Mouse (Mus musculus) central nervous system, embryonic 18 days (tissue): ENCODE data around the gene Gna11. TPM values are rescaled to one million over a fixed set of nuclear protein-coding genes. Genes with fewer than 3 reads are reported as not detected.

Experiments used
- polyA plus RNA-seq: library from polyadenylated mRNA; depleted of rRNA; stranded (reverse); fragments of >200 nt; gene quantifications from 2 replicates; pipeline ENCODE4 v1.2.3, GENCODE M21; 2012; rRNA removed

Gene Gna11
- 115 and 121 TPM in 2 replicates for polyA plus RNA-seq

GRCm38 (mm10) chr10:81545161-81545747 lies at the start of gene Gna11:
Gene Gna11 (minus strand): TSS chr10:81545190.

GRCm38 (mm10) chr10:81574081-81575056 lies 29.4 kb upstream of the Gna11 start, which contains the start of gene Tle2:
Gene Tle2 (plus strand): TSS chr10:81574561.

GRCm38 (mm10) chr10:81559163-81559626 lies 14.2 kb upstream of the Gna11 start, which contains the start of gene Aes:
Gene Aes (plus strand): TSS chr10:81559488.

GRCm38 (mm10) chr10:81524051-81524605 lies 20.9 kb downstream of the Gna11 start, which contains the start of gene Gna15:
Gene Gna15 (minus strand): TSS chr10:81524225.

GRCm38 (mm10) chr10:81500032-81500431 lies 45.0 kb downstream of the Gna11 start, which contains the start of gene S1pr4:
Gene S1pr4 (minus strand): TSS chr10:81500132.

GRCm38 (mm10) chr10:81496264-81496901 lies 48.6 kb downstream of the Gna11 start, which contains the start of gene Ncln:
Gene Ncln (minus strand): TSS chr10:81496392.

GRCm38 (mm10) chr10:81482533-81482889 lies 62.5 kb downstream of the Gna11 start, which contains the start of gene Celf5:
Gene Celf5 (minus strand): TSS chr10:81482709.

Other genes starting within 250 kb of the Gna11 start
- gene Cactin, start 224.1 kb downstream of the Gna11 start, polyA plus RNA-seq = 31.3 and 32.6 TPM in 2 replicates
- 2.9 and 3.2 TPM in 2 replicates for gene Tbxa2r, start 216.5 kb downstream of the Gna11 start, polyA plus RNA-seq
- gene Gipc3, start 201.9 kb downstream of the Gna11 start, polyA plus RNA-seq = 0.08 and 0.09 TPM in 2 replicates
- 29.3 and 32.0 TPM in 2 replicates for gene Hmg20b, start 194.7 kb downstream of the Gna11 start, polyA plus RNA-seq
- 17.9 and 18.2 TPM in 2 replicates for gene Mfsd12, start 187.7 kb downstream of the Gna11 start, polyA plus RNA-seq
- gene 4930404N11Rik, start 179.4 kb downstream of the Gna11 start, polyA plus RNA-seq = 0.48 TPM in 1 of 2 replicates, not detected in the other
- gene Fzr1, start 166.7 kb downstream of the Gna11 start, polyA plus RNA-seq = 138 and 139 TPM in 2 replicates
- gene Dohh, start 160.8 kb downstream of the Gna11 start, polyA plus RNA-seq = 66.2 and 66.7 TPM in 2 replicates
- 6.6 and 8.8 TPM in 2 replicates for gene Gm48551, start 160.7 kb downstream of the Gna11 start, polyA plus RNA-seq
- gene Gm48552, start 156.2 kb downstream of the Gna11 start, polyA plus RNA-seq = 7.0 and 10.1 TPM in 2 replicates
- gene Smim24, start 152.1 kb downstream of the Gna11 start, polyA plus RNA-seq = 3.9 and 4.1 TPM in 2 replicates
- gene Nfic, start 89.6 kb downstream of the Gna11 start, polyA plus RNA-seq = 8.6 and 8.9 TPM in 2 replicates
- gene Celf5, start 62.5 kb downstream of the Gna11 start, polyA plus RNA-seq = 300 and 400 TPM in 2 replicates
- 141 and 144 TPM in 2 replicates for gene Ncln, start 48.8 kb downstream of the Gna11 start, polyA plus RNA-seq
- 0.23 and 0.24 TPM in 2 replicates for gene S1pr4, start 45.1 kb downstream of the Gna11 start, polyA plus RNA-seq
- 0.74 and 0.98 TPM in 2 replicates for gene Gna15, start 21.0 kb downstream of the Gna11 start, polyA plus RNA-seq
- 591 and 640 TPM in 2 replicates for gene Aes, start 14.3 kb upstream of the Gna11 start, polyA plus RNA-seq
- 117 and 122 TPM in 2 replicates for gene Tle2, start 29.4 kb upstream of the Gna11 start, polyA plus RNA-seq
- 9.6 and 12.3 TPM in 2 replicates for gene Tle6, start 55.9 kb upstream of the Gna11 start, polyA plus RNA-seq
- gene BC025920, start 61.1 kb upstream of the Gna11 start, polyA plus RNA-seq = 3.9 and 4.6 TPM in 2 replicates
- gene Sirt6, start 82.6 kb upstream of the Gna11 start, polyA plus RNA-seq = 45.2 and 51.5 TPM in 2 replicates
- 121 and 135 TPM in 2 replicates for gene Ankrd24, start 83.3 kb upstream of the Gna11 start, polyA plus RNA-seq
- 3.8 and 4.0 TPM in 2 replicates for gene Gm10778, start 103.9 kb upstream of the Gna11 start, polyA plus RNA-seq
- 6.7 and 7.2 TPM in 2 replicates for gene Zfp433, start 159.6 kb upstream of the Gna11 start, polyA plus RNA-seq
- gene Gm3055, start 226.0 kb upstream of the Gna11 start, polyA plus RNA-seq = 11.3 and 14.0 TPM in 2 replicates